Mouse (Mus musculus) adrenal gland, postnatal 36 days (tissue): ENCODE measurements around the gene Fstl5. TPM values are rescaled to one million over a fixed set of nuclear protein-coding genes. Genes with fewer than 3 reads are reported as not detected.
A peak's percentile ranks its signal among the peaks of the same experiment; 100 is the strongest.

Experiments used
- DNase-seq, 2 experiments: peaks; one replicate each; pipeline ENCODE4 v3.0.0; 2021; ENCODE audit warnings: mixed read lengths in 1 of 2
- total RNA-seq, 2 experiments: library from RNA; stranded (reverse); gene quantifications; 2 replicates each; pipeline ENCODE4 v1.2.3; 2021

The Fstl5 gene
- total RNA-seq, 2 experiments from 2014 or later: 5.1 to 5.4 TPM

DNA sequence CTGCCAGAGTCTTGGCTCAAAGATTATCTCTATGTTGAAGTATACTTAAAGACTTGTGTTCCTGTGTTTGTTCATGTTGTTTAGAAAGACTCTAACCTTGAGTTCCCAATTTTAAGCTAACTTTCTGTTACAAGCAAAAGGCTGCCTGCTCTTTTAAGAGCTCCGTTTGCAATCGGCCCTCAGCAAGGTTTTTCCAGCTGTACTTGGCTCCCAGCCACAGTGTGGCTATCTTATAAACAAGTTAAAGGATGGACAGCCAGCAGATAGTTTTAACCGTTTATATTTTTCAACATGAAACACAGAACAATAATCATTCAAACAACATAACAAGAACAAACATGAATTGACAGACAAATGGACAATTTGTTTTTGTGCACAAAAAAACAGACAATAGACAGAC, 433.8 kb downstream of the Fstl5 start:
- peak; percentile 61 to 66 for DNase-seq

DNA sequence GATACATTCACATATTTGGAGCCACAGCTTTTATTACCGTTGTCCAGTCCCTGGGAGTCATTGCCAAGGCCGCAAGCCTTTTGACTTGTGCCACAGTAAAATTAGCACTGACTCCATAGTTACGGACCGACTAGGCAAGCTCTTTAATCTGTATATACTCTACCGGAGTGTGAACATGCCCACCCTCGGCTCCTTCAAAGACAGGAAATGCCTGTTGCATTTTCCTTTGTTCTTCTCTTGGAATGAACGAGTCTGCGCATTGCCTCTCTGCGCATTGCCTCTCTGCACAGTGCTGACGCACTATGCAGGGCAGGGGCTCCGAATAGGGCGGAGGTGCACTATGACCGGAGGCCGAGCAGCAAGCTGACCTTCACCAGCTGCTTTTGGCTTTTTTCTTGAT, 434.7 kb downstream of the Fstl5 start:
- DNase-seq: peak; percentile 35 to 37

DNA sequence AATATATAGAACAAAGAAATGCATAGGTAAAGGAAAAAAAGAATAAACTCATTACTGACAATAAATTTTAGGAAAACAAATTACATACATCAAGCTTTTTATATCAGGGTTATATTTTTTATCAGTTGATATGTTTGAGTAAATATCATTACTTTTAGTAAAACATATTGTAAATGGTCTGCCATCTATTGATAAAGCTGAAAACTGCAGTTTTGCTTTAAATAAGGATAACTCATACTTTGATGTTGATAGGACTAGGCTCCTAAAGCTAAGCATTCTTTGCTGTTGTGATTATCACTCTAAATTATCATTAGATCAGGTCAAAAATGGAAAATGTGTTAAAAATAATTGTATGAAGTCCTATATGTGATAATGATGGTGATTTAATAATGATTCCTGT, 493.3 kb downstream of the Fstl5 start:
- no peak for DNase-seq

DNA sequence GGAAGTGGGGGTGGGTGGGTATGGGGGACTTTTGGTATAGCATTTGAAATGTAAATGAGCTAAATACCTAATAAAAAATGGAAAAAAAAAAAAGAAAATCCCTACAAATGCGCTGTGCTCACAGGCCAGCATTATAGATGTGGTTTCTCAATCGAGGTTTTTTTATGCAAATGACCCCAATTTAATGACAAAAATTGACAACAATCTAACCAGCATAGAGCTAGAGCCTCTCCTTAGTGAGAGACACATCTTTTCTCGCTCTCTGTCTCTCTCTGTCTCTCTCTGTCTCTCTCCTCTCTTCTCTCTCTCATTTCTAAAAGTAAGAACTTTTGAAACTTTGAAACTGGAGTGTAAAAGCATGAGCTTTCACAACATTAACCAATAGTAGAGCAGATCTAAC, 498.4 kb downstream of the Fstl5 start:
- no peak for DNase-seq

DNA sequence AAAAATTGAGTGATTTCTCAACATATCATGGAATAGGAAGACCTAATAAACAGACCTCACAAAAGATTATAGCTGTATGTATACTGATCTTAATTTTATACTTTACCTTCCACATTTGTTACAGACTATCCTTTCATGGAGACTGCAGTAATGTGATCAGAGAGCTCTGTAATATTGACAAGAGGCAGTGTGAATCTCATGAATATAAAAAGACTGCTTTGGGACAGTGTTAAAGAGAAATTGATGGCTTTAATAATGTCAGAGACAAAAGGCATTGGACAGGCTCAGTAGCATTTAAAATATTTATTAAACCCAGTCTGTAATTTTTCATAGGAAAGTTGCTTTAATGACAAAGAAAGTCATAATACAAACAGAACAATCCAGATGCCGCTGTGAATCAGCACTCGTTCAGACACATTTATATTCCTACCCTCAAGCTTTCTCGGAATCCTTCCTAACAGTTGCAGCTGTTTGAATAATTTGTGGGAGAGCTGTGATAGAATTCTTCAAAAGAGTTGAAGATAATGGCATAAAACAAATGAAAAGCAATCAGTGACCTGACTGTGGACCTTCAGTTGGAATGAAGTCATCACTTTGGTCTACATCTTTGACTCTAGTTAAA, 499.0 kb downstream of the Fstl5 start:
- DNase-seq: no peak

DNA sequence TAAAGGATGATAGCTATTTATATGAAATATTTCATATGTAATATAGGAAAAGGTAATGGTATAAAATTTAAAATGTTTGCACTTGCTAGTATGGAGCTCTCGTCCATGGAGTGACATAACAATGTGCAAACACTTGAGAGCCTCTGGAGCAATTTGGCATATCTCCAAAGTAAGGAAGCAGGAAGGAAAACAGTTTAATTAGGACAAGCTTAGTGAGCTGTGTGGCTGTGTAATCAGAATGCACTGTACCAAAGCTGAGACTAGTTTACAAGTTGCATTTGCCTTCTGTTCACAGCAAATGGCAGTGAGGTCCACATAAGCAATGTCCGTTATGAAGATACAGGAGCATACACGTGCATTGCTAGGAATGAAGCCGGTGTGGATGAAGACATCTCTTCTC, 519.1 kb downstream of the Fstl5 start:
- no peak for DNase-seq

DNA sequence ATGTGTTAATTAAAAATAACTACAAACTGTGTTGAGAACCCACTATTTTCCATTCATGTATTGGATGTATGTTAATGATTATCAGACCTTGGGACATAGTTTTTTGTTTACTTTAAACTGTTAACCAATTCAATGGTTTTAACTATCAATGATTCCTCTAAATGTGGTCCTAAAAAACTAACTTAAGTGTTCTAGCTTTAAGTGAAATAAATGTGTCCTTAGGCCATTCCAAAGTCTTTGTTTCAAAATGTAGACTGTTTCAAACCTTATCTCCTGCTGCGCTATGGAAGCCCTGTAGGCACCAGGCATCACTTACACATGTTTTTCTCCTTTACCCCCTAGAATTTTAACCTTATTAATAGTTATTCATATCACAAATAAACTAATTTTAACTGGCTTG, 546.0 kb downstream of the Fstl5 start:
- no peak for DNase-seq

DNA sequence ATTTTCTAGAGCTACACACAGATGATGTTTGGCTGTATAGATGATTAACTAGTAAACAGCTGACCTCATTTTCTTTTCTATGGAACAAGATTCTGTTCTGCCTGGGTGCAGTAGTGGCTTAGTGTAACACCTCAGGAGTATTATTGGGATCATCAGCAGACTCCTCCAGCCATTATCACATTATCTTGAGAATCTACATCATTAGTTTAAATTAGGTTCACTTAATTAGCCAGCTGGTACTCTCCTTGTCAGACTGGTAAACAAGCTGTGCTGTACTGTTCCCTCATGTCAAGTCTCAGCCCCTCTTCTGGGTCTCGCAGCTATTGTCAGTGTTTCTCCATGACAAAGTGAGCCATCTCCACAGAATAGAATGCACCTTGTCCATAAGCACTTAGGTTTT, 580.2 kb downstream of the Fstl5 start:
- no peak for DNase-seq

DNA sequence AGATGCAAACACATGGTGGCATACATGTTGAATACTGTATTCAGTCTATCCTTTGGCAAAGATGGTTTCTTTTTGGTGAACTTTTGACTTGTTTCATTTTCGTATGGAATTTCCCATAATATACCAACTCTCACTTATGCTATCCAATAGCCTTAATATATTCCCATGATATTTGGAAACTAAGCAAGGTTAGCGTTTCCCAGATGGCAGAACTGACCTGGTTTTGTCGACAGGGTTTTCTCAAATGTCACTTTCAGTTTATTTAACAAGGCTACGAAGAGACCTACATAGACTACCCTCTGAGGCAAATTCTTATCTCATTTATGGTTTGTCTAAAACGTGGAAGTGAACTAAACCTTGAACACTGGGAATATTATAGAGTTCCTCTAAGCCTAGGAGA, 596.8 kb downstream of the Fstl5 start:
- DNase-seq: no peak

DNA sequence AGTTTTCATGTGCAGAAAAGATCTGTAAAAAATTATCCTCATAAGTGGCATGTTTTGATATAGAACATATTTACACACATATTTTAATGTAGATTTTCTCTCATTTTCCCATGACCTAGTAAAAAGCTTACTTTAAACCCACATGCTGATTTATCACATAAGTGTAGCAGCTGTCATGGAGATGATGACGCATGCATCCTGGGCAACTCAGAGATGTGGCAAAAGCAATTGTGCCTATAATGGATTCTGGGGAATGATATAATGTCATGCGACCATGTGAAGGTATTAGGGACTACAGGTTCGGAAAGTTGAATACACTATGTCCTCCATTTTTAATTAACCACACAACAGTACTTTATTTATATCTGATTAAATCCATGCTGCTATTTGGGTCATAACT, 601.9 kb downstream of the Fstl5 start:
- DNase-seq: no peak

DNA sequence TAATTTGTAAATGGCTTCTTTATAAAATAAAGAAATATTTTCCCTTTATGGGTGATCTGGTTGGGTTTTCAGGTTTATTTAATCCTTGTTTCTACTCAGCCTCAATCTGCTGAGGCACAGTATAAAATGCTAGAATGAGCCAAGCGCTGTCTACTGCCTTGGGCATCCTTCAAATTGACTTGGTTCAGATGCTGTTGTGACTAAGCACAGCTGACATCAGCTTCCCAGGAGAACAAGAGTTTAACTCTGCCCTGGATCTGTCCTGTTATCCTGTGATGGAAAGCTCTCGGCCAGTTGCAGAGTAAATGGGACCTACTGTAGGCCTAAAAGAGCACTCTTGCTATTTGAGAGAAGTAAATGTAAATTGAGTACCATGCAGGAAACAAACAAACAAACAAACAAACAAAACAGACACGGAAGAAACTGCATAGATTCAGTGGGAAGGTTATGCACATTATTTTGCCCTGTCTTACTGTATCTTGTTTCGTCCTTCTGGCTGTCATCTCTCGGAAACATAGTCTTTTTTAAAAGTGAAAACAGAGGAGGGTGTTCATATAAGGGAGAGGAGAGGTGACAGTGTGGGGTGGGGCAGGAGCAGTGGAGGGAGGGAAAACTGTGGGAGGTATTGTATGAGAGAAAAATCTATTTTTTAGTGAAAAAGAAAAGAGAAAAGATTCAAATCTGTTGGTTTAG, 605.9 kb downstream of the Fstl5 start:
- no peak for DNase-seq

DNA sequence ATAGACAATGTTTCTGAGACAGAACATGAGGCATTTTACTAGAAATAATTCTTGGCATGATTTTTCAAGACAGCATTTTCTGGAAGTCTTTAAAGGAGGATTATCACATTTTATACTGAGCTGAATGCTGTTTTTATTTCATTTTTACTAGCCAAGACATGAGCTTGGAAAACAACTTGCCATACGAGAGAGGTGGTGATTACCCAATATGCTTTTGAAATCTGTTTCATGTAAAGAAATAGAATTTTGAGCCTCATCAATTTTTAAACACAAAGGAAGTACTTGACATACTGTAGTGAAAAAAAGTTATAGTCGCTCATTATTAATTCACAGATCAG, 606.4 kb downstream of the Fstl5 start:
- no peak for DNase-seq

DNA sequence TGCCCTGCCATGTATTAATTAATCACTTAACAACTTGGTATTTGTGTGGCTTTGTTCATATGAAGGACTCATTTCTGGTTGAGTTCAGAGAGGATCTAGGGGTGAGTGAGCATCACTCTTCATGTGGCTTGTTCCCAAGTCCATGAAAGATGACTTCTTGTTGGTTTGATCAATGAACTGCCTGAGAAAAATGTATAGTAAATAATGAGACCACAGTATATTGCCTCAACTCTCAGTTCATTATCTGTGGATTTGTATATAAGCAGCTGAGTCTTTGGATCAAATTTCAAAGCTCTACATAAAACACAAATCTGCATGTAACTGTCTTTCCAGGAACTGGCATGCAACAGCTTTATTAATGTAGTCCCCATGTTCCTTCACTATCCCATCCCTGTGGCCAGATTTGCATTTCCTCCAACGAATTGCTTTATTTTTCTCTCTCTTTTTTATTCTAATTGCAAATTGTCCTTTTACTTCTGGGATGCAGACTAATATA, 623.1 kb downstream of the Fstl5 start:
- no peak for DNase-seq

DNA sequence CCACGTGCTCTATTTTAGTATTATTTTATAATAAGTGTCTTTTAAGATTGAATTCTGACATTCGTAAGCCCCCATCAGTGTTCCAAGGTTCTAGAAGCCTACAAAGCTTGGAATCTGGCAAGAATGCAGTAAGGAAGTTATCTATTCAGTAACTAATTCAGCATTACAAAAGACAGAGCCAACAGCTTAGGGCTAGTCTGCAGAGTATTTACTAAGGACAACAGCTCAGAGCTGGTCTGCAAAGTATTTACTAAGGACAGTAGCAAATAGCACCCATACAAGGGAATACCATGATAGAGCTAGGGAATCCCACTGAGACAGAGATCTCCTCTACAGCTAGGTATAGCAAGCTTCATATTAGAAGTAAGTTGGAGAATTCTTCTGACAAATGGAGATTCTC, 665.2 kb downstream of the Fstl5 start:
- no peak for DNase-seq

Other genes starting within 250 kb of the Fstl5 start
- 100 to 1,000 TPM in 1 of 2 experiments, 10 to 100 TPM in 1; 49.6 to 104 TPM for gene Golim4, start 117.3 kb upstream of the Fstl5 start, total RNA-seq